Mouse (Mus musculus): ENCODE measurements around the gene Hspa1a. TPM values are rescaled to one million over a fixed set of nuclear protein-coding genes. Genes with fewer than 3 reads are reported as not detected.
"Not testable (repeated sequence)": the region's sequence is repeated elsewhere in the genome, so short reads cannot be mapped to it uniquely, and the experiment has no call there.

The Hspa1a gene
- polyA plus RNA-seq, 1 experiment from 2014 or later = 2.0 TPM

- Histone ChIP-seq H3K4me3 (replicated peaks) (peak overlapping the region; percentile 95), H3K27me3 (peaks cover 15% of the 10 kb centered on the region), H3K9ac (peak overlapping the region; percentile 95), H3K4me2 (peak overlapping the region; percentile 73), H3K4me1 (peaks cover 14% of the 10 kb centered on the region), H3K36me3 (replicated peaks) (peaks cover 18% of the 10 kb centered on the region), H3K27ac (peak overlapping the region; percentile 93), H3K9me3 (no peaks in the 10 kb centered on the region)
- ATAC-seq (ENCODE audit: low FRiP score) = no peak
- WGBS = 28% methylated on average over 10 of the region's 10 CpGs
Observed at GRCm38 (mm10) chr17:34950514-34951455, 21.2 kb downstream of the Hspa1a start.

- Histone ChIP-seq H3K27me3 (peaks cover 3% of the 10 kb centered on the region; the same call in 1 of the 2 replicates), H3K36me3 (replicated peaks) (peaks cover 18% of the 10 kb centered on the region), H3K4me1 (peaks cover 14% of the 10 kb centered on the region), H3K27ac (peak overlapping the region; percentile 62), H3K4me2 (0 out of 2 replicates have a peak overlapping the region, but pooled peaks have one; percentile 73), H3K4me3 (replicated peaks) (0 out of 2 replicates have a peak overlapping the region, but pooled peaks have one; percentile 95), H3K9ac (no peak overlapping the region), H3K9me3 (no peaks in the 10 kb centered on the region)
- ATAC-seq (ENCODE audit: low FRiP score) = no peak
- WGBS = 35% methylated on average over 4 of the region's 4 CpGs
Observed at GRCm38 (mm10) chr17:34949553-34949969, 22.4 kb downstream of the Hspa1a start.

GRCm38 (mm10) chr17:34948721-34949552 lies 23.0 kb downstream of the Hspa1a start:
- H3K9ac ChIP-seq; H3K27me3 ChIP-seq; H3K4me2 ChIP-seq; ATAC-seq (ENCODE audit: low FRiP score); H3K9me3 ChIP-seq; H3K4me3 ChIP-seq (replicated peaks): not testable (repeated sequence)
- WGBS = 66% methylated on average over 9 of the region's 9 CpGs
- Histone ChIP-seq H3K27ac (0 out of 2 replicates have a peak overlapping the region, but pooled peaks have one; percentile 56), H3K36me3 (replicated peaks) (peaks cover 18% of the 10 kb centered on the region), H3K4me1 (peaks cover 14% of the 10 kb centered on the region)

GRCm38 (mm10) chr17:34947606-34948005 lies 24.4 kb downstream of the Hspa1a start:
- Histone ChIP-seq H3K4me2 (no peak overlapping the region), H3K9ac (no peak overlapping the region), H3K9me3 (no peaks in the 10 kb centered on the region), H3K4me1 (peaks cover 14% of the 10 kb centered on the region), H3K36me3 (replicated peaks) (peaks cover 18% of the 10 kb centered on the region), H3K4me3 (replicated peaks) (no peak overlapping the region), H3K27ac (no peak overlapping the region), H3K27me3 (no peaks in the 10 kb centered on the region)
- 27% methylated on average over 8 of the region's 8 CpGs for WGBS
- no peak for ATAC-seq (ENCODE audit: low FRiP score)

GRCm38 (mm10) chr17:34946486-34947140 lies 25.3 kb downstream of the Hspa1a start:
- Histone ChIP-seq H3K4me1 (peaks cover 18% of the 10 kb centered on the region), H3K36me3 (replicated peaks) (peaks cover 18% of the 10 kb centered on the region), H3K27me3 (no peaks in the 10 kb centered on the region), H3K9ac (no peak overlapping the region), H3K27ac (no peak overlapping the region), H3K4me2 (no peak overlapping the region), H3K9me3 (no peaks in the 10 kb centered on the region), H3K4me3 (replicated peaks) (no peak overlapping the region)
- no peak for ATAC-seq (ENCODE audit: low FRiP score)
- WGBS = 90% methylated on average over 5 of the region's 5 CpGs

GRCm38 (mm10) chr17:34944362-34944761 lies 27.6 kb downstream of the Hspa1a start:
- ATAC-seq (ENCODE audit: low FRiP score) = no peak
- H3K4me3 ChIP-seq (replicated peaks) = no peak overlapping the region
- no peak overlapping the region for H3K9ac ChIP-seq
- no peak overlapping the region for H3K4me2 ChIP-seq
- H3K27me3 ChIP-seq = no peaks in the 10 kb centered on the region
- peaks cover 7% of the 10 kb centered on the region for H3K4me1 ChIP-seq
- H3K27ac ChIP-seq = no peak overlapping the region
- peaks cover 1% of the 10 kb centered on the region for H3K36me3 ChIP-seq (replicated peaks)
- H3K9me3 ChIP-seq = no peaks in the 10 kb centered on the region

- H3K27me3 ChIP-seq = no peaks in the 10 kb centered on the region
- WGBS = 86% methylated on average over 4 of the region's 4 CpGs
- H3K9me3 ChIP-seq = no peaks in the 10 kb centered on the region
- H3K36me3 ChIP-seq (replicated peaks) = no peaks in the 10 kb centered on the region
- no peak for ATAC-seq (ENCODE audit: low FRiP score)
- peaks cover 7% of the 10 kb centered on the region for H3K4me1 ChIP-seq
- H3K4me2 ChIP-seq = no peak overlapping the region
- no peak overlapping the region for H3K27ac ChIP-seq
- no peak overlapping the region for H3K4me3 ChIP-seq (replicated peaks)
- H3K9ac ChIP-seq = no peak overlapping the region
Observed at GRCm38 (mm10) chr17:34943128-34943815, 28.7 kb downstream of the Hspa1a start.

GRCm38 (mm10) chr17:34941344-34942041 lies 30.5 kb downstream of the Hspa1a start:
- H3K27ac ChIP-seq = 0 out of 2 replicates have a peak overlapping the region, but pooled peaks have one; percentile 44
- H3K4me1 ChIP-seq = peaks cover 7% of the 10 kb centered on the region
- no peaks in the 10 kb centered on the region for H3K27me3 ChIP-seq
- ATAC-seq (ENCODE audit: low FRiP score) = no peak
- H3K4me2 ChIP-seq = peak overlapping the region; percentile 45
- peak overlapping the region; percentile 27 for H3K4me3 ChIP-seq (replicated peaks)
- peak overlapping the region; percentile 30 for H3K9ac ChIP-seq
- no peaks in the 10 kb centered on the region for H3K9me3 ChIP-seq
- 8% methylated on average over 15 of the region's 15 CpGs for WGBS
- H3K36me3 ChIP-seq (replicated peaks) = no peaks in the 10 kb centered on the region; the same call in 1 of the 2 replicates

- no peak overlapping the region for H3K27ac ChIP-seq
- H3K4me3 ChIP-seq (replicated peaks) = no peak overlapping the region
- ATAC-seq (ENCODE audit: low FRiP score) = no peak
- peaks cover 11% of the 10 kb centered on the region for H3K36me3 ChIP-seq (replicated peaks)
- H3K4me1 ChIP-seq = peaks cover 7% of the 10 kb centered on the region
- H3K27me3 ChIP-seq = no peaks in the 10 kb centered on the region
- no peak overlapping the region for H3K9ac ChIP-seq
- no peaks in the 10 kb centered on the region for H3K9me3 ChIP-seq
- no peak overlapping the region for H3K4me2 ChIP-seq
- WGBS = 91% methylated on average over 6 of the region's 6 CpGs
Observed at GRCm38 (mm10) chr17:34937960-34938505, 33.9 kb downstream of the Hspa1a start.

GRCm38 (mm10) chr17:34934830-34935229 lies 37.1 kb downstream of the Hspa1a start:
- H3K36me3 ChIP-seq (replicated peaks) = peaks cover 11% of the 10 kb centered on the region
- H3K27ac ChIP-seq = no peak overlapping the region
- WGBS = 60% methylated on average over 8 of the region's 8 CpGs
- no peak overlapping the region for H3K9ac ChIP-seq
- peaks cover 11% of the 10 kb centered on the region for H3K4me1 ChIP-seq
- H3K27me3 ChIP-seq = no peaks in the 10 kb centered on the region
- H3K4me3 ChIP-seq (replicated peaks) = no peak overlapping the region
- no peaks in the 10 kb centered on the region for H3K9me3 ChIP-seq
- no peak for ATAC-seq (ENCODE audit: low FRiP score)
- H3K4me2 ChIP-seq = no peak overlapping the region

GRCm38 (mm10) chr17:34934031-34934430 lies 37.9 kb downstream of the Hspa1a start:
- H3K4me1 ChIP-seq = peaks cover 11% of the 10 kb centered on the region
- H3K27me3 ChIP-seq = no peaks in the 10 kb centered on the region
- H3K4me2 ChIP-seq = no peak overlapping the region
- no peaks in the 10 kb centered on the region for H3K9me3 ChIP-seq
- H3K4me3 ChIP-seq (replicated peaks) = no peak overlapping the region
- peaks cover 11% of the 10 kb centered on the region for H3K36me3 ChIP-seq (replicated peaks)
- H3K27ac ChIP-seq = no peak overlapping the region
- WGBS = 71% methylated on average over 24 of the region's 24 CpGs
- no peak overlapping the region for H3K9ac ChIP-seq
- ATAC-seq (ENCODE audit: low FRiP score) = no peak
